Mouse (Mus musculus) brain, embryonic 14.5 days (tissue): Measurements from ENCODE around the gene Chst13.

Source experiments
- CTCF ChIP-seq: fragments of 200-500 bp; IDR thresholded peaks from 2 replicates; pipeline ENCODE4 v1.5.1; 2012; ENCODE audit warnings: inconsistent platforms, mild to moderate bottlenecking, moderate library complexity, borderline replicate concordance; ENCODE audit not compliant: insufficient read depth, insufficient read length; ENCODE audit errors: extremely low read depth
- POLR2A ChIP-seq: fragments of 200-500 bp; IDR thresholded peaks from 2 replicates; pipeline ENCODE4 v1.6.1; 2012; ENCODE audit warnings: mild to moderate bottlenecking, inconsistent platforms, borderline replicate concordance; ENCODE audit not compliant: poor library complexity, insufficient read depth, insufficient read length, severe bottlenecking; ENCODE audit errors: extremely low read depth

DNA sequence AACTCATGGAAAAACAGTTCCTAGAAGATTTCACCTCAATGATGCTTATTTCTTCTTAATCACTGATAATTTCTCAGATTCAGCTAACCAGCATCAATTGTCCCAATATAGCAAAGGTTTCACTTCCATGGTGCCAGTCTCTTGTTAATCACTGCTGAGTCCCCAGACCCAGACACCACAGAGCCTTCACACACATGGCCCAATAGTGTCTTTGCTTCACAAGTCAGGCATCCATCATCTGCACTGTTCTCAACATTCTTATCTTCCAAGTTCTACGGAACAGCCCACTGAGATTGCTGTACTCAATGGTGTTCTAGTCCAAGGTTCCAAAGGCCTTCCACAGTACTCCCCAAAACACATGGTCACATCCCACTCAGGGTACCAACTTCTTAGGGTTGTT lies 24.1 kb downstream of the Chst13 start, which contains the start of gene BC048671:
- no peak for TF ChIP-seq CTCF
- TF ChIP-seq POLR2A = no peak
